Mouse (Mus musculus): ENCODE measurements around the gene Plcl2.

Gene Plcl2

DNA sequence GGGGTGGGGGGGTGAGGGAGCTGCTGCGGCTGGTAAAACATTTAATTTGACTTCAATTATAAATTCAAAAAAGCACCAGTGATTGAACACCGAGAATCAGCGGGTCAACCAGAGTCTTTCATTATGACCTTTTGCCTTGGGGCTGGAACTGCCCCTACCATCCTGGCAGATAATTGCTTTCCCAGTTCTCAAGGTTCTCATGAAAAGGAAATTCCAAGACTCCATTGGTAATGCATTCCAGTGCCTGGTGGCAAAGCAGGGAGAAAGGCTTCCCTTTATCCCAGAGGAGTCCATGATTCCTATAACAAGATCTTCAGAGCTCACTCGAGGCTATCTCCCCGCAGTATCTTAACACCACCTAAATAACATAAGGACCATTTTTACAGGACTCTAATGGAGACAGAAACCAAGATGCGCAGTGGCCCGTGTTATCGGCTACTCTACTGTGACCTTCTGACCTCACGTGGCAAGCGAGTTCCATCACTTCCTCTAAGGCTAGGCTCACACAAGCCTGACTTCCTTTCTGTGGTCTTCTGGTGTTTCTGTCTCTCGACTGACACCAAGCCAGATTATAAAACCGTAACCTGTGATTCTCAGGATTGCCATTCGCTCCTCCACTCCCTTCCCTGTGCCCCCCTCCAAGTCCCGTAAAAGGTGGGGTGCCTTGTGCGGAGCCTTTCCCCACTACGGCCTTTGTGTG is 10.0 kb upstream of the Plcl2 start:
- peak; percentile 20 to 42 for DNase-seq (ENCODE audit: low read depth in 2 of 2, low spot score in 2 of 2)

DNA sequence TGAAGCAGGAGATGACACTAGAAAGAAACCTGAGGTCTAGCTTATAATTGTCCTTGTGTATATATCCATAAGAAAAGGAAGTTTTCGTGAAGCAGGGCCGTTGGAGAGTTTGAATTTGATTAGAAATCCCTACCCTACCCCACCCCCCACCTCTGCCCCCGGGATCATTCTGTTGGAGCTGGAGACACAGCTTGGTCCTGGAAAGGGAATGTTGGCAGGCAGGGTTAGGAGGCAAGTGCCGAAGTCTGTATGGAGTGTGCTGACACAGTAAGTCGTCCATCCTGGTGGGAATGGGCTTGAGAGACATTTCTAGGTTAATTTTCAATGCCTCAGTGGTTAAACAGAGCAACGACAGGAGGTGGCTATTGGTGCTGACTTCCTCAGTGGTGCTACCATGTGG is 8.4 kb upstream of the Plcl2 start:
- no peak for DNase-seq (ENCODE audit: low read depth in 2 of 2, low spot score in 2 of 2)

DNA sequence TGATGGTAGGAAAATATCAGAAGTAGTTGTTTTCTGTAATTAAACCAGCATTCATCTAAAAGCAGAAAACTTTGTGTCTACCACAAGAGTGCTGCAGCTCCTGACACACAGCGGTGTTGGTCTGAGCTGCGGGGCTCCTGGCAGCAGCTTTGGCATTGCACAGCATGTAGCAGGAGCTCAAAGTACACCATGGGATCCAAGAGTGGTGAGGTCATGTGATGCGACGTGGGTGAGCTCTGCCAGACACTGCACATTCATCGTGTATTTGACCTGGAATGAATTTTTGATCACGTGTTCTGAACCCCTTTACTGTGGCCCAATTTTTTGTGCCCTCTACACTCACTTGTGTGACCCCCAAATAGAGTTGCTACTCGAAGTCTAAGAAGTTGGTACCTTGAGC is 6.1 kb upstream of the Plcl2 start:
- DNase-seq (ENCODE audit: low read depth in 2 of 2, low spot score in 2 of 2), result no peak

DNA sequence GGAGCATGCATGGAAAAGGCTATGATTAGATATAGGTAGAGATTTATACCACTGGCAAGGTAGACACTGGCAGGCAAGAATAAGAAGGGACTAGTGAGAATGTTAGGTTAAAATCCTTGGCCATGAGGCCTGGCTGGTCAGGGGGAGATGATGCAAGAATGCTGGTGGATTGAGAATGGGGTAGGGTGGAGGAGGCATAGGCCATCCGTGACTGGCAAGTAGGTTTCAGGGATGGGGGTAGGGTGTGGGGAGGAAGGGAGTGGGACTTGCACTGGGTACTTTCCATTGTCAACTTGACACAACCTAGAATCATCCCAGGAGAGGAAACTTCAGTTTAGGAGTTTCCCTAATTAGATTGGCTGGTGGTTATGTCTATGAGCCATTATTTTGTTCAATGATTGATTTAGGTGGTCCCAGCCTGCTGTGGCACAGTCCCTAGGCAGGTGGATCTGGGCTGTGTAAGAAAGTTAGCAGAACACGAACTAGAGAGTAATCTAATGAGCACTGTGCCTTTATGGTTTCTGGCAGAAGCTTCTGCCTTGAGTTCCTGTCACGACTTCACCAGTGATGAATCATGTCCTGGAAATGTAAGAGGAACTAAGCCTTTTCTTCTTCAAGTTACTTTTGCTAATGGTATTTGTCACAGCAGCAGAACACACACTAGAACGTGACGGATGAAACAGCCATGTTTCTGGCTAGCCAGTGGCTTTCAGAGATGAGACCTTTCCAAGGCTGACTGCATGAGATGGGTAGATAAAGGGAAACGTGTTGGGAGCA is 4.9 kb upstream of the Plcl2 start:
- DNase-seq (ENCODE audit: low read depth in 2 of 2, low spot score in 2 of 2), result no peak

DNA sequence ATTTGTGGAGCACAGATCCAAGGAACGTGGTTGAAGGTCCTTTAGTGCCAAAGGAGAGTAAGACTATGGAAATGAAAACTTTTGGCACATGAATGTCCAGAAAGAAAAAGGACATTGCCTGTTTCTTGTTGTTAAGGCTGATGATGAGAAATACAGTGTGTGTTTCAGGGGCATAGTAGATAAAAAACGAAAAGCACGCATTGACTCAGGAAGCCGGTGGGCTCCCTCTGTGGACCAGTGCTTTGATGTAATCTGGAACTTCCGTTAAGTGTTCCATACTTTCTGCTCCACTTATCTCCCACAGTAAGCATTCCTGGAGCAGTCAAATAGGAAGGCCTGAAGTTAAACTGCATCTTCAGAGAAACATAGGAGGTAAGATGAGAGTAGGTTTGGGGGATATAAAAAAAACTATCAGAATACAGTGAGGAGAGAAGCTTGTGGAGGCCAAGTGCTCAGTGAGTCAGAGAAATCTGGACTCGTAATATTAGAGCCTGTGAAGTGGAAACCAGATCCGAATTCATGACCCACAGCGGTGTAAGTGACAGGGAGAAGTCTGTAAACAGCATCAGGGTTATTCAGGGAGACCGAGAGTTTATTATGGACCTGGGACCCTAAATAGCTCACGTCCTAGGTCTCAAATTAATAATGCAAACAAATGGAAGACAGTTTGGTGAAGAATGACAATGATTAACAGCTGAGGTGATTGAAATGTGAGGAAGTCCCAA is 3.1 kb upstream of the Plcl2 start:
- no peak for DNase-seq (ENCODE audit: low read depth in 2 of 2, low spot score in 2 of 2)

DNA sequence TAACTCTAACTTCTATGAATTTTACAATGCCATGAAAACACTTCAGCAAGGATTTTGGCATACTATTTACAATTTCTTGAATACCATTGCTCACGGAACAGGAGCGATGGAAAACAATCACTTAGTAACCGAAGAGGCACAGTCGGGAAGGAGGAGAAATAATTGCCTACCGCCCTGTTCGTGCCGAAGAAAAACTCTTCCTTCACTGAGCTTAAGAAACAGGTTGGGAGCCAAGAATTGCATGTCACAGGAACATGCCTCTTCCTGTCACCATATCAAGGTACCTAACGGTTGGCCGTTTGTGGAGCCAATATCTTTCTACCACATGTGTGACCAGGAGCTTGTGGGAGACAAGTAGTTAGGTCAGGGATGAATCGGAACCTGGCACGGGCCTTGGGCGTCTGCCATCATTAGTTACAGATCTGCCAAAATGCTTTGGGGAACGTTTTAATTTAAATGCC is 2.3 kb upstream of the Plcl2 start:
- DNase-seq (ENCODE audit: low read depth in 2 of 2, low spot score in 2 of 2), result no peak

DNA sequence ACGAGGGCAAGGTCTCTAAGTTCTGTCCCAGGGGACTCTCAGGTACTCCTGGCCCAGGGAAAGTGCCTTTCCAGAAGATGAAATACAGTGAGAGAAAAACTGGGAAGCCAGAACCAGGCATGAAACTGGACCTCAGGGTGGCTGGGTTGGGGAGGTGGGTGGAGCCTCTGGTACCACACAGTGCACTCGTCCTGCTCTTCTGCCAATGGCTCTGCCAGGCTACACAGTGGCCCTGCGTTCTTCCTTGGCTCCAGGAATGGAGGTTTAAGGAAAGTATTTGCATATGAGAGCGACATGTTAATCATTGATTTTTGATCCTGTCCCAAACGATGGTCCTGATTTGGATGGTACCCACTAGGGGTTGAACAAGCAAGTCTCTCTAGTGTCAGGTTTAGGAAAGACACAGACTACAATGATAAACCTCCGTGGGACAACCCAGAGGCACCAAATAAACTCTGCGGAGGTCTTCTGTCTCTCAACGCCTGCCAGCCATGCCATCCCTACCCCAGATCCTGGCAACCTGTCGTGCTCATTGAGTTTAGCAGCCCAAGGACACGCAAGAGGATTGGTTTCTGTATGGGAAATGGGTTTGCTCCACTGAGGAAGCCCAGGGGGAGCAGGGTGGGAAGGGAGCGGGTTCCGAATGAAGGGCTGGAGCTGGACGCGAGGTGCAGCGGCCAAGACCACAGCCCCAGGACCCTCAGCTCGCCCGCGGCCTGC is 988 bp upstream of the Plcl2 start:
- no peak for DNase-seq (ENCODE audit: low read depth in 2 of 2, low spot score in 2 of 2)

DNA sequence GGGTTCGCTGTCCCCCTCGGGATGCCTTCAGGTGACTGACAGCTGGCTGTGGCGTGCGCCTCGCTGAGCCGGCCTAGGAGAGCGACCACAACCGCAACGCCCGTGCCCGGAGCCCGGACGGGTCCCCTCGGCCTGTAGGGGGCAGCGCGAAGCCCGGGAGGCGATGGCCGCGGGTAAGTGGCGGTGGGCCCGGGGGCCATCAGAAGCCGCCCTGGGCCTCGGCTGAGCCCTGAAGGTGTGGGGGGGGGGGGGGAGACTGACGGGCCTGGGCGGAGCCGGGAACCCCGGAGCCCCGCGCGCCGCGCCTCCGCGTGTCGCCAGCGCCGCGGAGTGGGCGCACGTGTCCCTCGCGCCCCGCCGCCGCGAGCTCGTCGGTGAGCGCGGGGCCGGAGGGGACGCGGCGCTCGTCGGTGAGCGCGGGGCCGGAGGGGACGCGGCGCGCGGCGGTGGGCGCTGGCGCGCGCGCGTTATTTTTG is 390 bp upstream of the Plcl2 start:
- DNase-seq (ENCODE audit: low read depth in 2 of 2, low spot score in 2 of 2), result peak; percentile 47 to 53

DNA sequence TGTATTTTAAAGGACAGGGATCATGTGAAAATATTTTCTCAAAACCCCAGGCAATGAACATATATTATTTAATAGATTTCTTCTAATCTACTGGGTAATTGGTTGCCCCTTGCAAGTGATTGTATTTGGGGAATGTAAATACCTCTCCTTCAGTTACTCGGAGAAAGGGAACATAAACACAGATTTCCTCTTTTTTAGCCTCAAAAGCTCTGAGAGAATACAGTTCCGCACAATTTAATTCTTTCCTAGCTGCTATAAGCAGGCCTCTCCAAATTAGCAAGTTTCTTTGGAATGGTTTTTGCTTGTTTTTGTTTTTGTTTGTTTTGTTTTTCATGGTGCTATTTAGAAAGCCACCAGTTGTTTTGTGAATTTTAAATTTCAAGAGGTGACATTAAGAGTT is 1.1 kb downstream of the Plcl2 start:
- DNase-seq (ENCODE audit: low read depth in 2 of 2, low spot score in 2 of 2), result no peak

DNA sequence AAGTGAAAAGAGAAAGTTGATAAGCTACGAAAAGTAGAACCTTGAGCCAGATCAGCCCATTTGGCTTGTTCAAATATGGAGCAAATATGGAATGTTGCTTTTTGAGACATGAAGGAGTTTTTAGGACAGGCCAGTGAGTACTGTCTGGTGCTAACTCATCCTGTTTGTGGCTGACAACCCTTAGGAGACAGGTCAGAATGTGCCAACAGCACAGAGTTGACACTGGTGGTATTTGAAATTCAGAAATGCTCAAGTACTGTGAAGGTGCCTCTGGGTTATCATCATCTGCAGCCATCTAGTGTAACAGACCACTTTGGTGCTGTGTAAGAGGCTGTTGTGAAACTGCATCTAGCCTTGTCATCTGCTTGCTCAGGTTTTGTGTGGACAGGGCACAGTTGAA is 1.5 kb downstream of the Plcl2 start:
- DNase-seq (ENCODE audit: low read depth in 2 of 2, low spot score in 2 of 2), result no peak

DNA sequence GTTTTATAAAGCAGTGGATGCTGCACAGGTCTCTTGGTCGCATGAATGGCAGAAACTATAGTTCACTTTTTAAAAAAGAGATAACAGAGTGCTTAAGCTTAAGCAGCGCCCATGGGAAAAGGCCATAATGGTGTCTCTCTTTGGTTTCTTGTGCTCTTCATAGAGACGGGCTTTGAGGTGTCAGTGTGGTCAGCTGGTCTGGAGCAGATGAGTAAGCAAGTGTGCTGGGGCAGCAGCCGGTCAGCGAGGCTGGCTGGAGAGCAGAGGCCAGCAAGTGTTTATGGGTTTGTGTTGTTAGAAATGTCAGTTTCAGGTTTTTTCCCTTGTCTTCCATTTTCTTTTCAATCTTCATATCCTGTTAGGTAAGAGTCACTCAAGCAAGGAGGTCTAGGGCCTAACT is 3.0 kb downstream of the Plcl2 start:
- DNase-seq (ENCODE audit: low read depth in 2 of 2, low spot score in 2 of 2), result no peak

DNA sequence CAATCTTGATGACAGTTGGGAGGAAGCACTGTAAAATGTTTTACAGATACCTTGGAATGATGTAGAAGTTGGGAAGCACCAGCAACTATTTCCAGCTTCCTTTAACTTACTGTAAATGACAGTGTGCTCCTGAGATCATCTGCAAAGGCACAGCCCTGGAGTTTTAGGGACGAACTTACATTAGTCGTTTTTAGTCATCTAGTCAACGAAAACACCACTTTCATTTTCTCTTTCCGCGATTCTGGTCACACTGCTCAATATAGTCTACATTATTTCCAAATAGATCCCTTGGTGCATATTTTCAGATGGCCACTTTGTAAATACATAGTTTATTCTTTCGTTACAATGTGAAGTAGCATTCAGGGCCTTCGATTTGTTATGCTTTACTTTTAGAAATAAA is 3.6 kb downstream of the Plcl2 start:
- no peak for DNase-seq (ENCODE audit: low read depth in 2 of 2, low spot score in 2 of 2)

DNA sequence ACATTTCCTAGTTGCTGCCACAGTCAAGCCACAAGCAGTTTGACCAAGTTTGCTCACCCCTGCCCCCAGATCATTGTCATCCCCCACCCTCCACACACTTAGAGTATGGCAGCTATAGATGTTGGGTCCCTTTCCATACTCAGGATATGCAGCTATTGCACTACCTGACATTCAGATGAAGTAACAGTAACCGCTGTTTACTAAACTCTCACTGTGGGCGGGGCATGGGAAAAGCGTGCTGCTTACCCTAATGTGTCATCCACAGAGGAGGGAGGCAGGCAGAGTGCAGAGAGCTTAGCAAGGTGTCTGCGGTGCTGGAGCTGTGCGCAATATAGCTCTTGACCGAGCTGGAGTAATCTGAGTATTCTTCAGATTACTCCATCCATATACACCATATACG is 4.2 kb downstream of the Plcl2 start:
- peak in 1 of 2 experiments; percentile 31 for DNase-seq (ENCODE audit: low read depth in 2 of 2, low spot score in 2 of 2)

DNA sequence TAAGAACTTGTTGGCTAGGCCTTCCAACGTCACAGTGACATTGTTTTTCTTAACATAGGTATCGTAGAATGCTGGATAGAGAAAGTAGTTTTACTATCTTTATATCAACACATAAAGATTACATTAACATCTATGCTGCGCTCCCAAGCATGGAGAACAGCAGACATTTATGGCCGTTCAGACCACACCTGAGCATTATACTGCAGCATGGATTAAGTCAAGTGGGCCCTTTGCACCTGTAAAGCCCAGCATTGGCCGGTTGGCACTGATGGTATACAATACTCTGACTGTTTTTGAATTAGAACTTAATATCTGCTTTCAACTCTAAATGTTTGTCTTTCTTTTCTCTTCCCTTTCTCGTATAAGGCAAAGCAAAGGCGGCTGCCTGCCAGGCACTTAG is 4.8 kb downstream of the Plcl2 start:
- no peak for DNase-seq (ENCODE audit: low read depth in 2 of 2, low spot score in 2 of 2)

DNA sequence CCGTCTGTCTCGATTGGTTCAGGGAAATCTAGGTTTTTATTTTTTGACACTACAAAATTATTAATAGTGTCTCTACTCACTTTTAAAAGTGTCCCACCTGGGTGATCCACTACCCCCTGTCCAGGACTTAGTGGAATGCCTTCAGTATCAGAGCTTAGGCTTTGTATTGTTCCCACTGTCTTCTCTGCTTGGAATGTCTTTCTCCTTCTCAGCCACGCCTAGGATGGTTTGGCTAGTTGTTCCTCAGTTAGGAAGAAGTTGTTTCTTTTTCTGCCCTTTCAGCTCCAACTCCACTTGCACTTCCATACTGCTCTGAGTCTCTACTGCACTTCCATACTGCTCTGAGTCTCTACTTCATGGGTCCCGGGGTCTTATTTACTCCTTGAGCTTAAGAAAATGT is 6.7 kb downstream of the Plcl2 start:
- no peak for DNase-seq (ENCODE audit: low read depth in 2 of 2, low spot score in 2 of 2)

DNA sequence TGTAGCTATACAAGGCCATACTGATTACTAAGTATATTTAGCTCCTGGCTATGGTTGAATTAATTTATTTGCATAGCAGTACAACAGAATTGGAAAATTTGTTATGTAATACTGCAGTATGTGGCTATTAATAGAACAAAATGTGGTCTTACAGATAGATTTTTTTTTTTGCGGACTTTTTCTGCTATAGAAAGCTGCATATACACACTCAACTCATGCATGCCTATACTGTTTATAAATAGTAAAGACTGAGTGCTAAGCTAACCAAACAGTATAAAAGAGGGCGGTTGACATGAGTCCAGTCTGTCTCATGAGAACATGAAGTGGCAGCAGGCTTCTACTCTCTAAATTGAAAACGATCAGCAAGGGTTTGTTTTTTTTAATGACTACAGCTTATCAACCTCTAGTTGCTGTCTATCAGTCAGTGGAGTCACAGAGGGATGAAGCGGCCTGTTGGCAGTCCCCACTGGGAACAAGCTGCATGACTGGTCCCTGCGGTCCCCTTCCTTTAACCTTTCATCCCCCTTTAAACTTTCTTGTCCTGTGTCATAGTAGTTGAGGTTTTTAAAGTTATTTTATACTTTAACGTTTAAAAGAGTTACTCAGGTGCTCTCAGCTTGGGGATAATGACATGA is 8.7 kb downstream of the Plcl2 start:
- DNase-seq (ENCODE audit: low read depth in 2 of 2, low spot score in 2 of 2), result no peak

DNA sequence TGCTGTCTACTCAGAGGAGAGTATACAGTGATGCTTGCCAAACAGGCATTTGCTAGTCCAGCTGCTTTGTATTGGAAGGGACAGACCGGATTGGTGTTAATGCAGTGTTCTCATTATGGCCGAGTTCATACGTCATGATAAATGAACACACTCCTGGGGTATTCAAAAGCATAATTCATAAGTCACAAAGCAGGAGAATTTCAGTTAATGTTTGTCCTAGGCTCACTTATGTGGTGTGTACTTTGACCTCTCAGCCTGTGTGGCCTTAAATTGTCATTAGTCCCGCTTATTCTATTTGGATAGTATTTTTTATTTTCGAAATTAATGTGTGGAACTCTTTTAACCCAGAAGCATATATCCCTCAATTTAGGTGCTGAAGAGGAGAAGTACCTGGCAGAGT is 10.4 kb downstream of the Plcl2 start:
- no peak for DNase-seq (ENCODE audit: low read depth in 2 of 2, low spot score in 2 of 2)

DNA sequence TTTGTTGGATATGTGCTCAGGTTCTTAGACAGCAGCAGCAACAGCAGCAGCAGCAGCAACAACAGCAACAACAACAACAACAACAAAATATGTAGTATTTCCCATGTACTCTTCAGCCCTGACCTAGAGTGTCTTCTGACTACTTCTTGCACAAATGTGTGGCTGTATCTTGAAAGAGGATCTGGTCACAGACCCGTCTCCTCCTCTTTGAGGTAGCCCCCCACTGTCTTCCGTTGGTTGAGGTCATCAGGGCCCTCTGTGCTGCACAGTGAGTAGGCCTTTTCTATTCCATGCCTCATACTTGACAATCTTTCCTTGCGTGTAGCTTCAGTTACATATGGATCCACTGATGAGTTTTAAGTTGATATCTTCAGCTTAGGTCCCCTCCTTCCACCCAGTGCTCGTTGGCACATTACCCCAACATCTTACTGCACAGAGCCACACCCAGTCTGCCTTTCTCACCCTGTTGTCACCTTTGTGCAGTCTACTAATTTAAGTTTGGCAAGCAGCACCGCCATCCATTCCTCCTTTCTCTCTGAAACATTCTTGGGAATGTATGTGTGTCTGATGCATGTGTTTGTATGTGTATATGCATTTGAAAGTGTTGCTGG is 13.4 kb downstream of the Plcl2 start:
- no peak for DNase-seq (ENCODE audit: low read depth in 2 of 2, low spot score in 2 of 2)

DNA sequence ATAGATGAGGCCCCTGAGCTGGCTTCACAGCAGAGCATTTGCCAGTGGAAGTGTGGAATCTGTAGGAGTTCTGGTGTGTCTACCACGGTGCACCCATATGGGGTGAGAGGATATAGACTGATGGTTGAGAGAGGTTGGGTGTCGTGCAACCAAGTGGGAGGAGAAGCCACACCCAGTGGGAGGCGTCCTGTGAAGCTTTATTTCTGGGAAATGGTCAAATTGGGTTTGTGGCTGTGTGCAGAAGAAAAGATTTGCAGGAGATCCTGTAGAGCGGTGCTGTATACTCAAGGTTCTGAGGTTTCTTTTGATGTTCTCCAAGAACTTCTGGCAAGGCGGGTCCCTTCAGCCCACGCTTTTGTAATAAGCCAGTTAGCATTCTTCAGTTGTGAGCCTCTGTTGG is 15.8 kb downstream of the Plcl2 start:
- peak; percentile 63 to 75 for DNase-seq (ENCODE audit: low read depth in 2 of 2, low spot score in 2 of 2)

DNA sequence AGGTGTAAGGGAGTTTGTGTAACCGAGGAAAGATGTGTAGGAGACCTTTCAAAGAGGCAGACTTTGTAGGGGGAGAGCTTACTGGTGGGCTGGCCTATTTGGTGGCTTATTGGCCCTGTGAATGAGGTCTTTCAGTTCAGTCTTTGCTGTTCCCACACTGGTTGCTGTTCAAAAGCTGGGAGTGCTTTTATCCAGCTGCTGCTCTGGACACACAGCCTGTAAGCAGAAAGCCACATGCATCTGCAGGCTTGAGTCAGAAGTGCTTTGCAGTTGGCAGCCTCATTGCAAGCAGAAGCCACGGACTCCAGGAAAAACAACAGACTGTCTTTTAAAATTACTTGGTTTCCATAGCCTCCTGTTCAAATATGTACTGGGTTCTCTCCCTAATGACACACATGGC is 16.6 kb downstream of the Plcl2 start:
- DNase-seq (ENCODE audit: low read depth in 2 of 2, low spot score in 2 of 2), result no peak
